Mouse (Mus musculus): ENCODE results near the gene Prl8a6. TPM values are rescaled to one million over a fixed set of nuclear protein-coding genes. Genes with fewer than 3 reads are reported as not detected.
A peak's percentile ranks its signal among the peaks of the same experiment; 100 is the strongest.

Gene Prl8a6
- 0.17 TPM in 1 of 2 replicates, not detected in the other for polyA plus RNA-seq (2012; rRNA removed)

DNA sequence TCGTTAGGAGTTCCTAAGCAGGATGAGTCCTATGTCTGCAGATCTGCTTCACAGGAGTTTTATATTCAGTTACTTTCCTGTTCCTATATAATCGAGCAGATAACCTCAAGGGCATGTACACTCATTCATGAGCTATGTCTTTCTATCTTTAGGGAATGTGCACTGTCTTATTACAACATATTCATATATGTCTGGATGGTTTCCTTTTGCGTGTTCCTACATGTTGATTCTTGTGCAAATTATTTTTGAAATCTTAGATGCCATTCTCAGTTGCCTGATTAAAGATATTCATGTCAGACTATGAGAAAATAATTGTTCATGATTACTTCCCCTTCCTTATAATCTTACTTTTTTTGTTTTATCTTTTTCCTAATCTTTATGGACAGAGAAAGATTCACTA is at the start of gene Prl8a6:
Gene Prl8a6, minus strand, starts transcription at position 101 of the 400 bp plus-strand sequence.
- no peak for DNase-seq (ENCODE audit: extremely low spot score in 1 of 2, low spot score in 1 of 2)

- DNase-seq (ENCODE audit: extremely low spot score in 1 of 2, low spot score in 1 of 2), result peak in 1 of 2 experiments; percentile 4
Observed at GRCm38 (mm10) chr13:27433159-27433558, 5.3 kb downstream of the Prl8a6 start.

GRCm38 (mm10) chr13:27413640-27414039 is 24.8 kb downstream of the Prl8a6 start:
- no peak for DNase-seq (ENCODE audit: extremely low spot score in 1 of 2, low spot score in 1 of 2)

- peak in 1 of 2 experiments; percentile 1 for DNase-seq (ENCODE audit: extremely low spot score in 1 of 2, low spot score in 1 of 2)
Observed at GRCm38 (mm10) chr13:27399061-27399724, 39.3 kb downstream of the Prl8a6 start.

DNA sequence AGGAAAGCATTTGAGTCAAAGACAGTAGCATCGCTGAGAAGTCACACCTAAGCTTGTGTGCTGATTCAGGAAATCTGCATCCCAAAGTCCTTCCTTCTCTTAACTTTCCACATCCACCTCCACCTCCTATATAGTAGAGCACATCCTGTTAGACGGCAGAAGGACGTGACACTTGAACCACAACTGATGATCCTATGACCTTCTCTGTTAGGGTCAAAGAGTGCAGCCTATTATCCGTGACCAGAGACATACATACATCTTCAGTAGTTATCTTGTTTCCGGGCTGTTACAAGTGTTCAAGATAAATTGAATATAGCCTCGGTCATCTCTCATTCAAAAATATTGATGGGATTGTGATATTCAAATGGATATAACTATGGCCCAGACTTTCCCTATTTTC is 47.7 kb downstream of the Prl8a6 start, which contains the start of gene Prl2b1:
Gene Prl2b1, minus strand, starts transcription at position 101 of the 400 bp plus-strand sequence.
- no peak for DNase-seq (ENCODE audit: extremely low spot score in 1 of 2, low spot score in 1 of 2)

Other genes starting within 250 kb of the Prl8a6 start
- gene Prl3c1, start 242.0 kb downstream of the Prl8a6 start, polyA plus RNA-seq (2012; rRNA removed), result not detected in 2 replicates
- gene Prl3b1, start 196.8 kb downstream of the Prl8a6 start, polyA plus RNA-seq (2012; rRNA removed), result 25.7 and 68.4 TPM in 2 replicates
- not detected in 2 replicates for gene Prl3a1, start 179.3 kb downstream of the Prl8a6 start, polyA plus RNA-seq (2012; rRNA removed)
- 0.28 and 0.63 TPM in 2 replicates for gene Prl6a1, start 126.1 kb downstream of the Prl8a6 start, polyA plus RNA-seq (2012; rRNA removed)
- gene Prl8a2, start 93.0 kb downstream of the Prl8a6 start, polyA plus RNA-seq (2012; rRNA removed), result 1.9 and 6.0 TPM in 2 replicates
- gene Prl2b1, start 47.8 kb downstream of the Prl8a6 start, polyA plus RNA-seq (2012; rRNA removed), result 4.4 and 12.1 TPM in 2 replicates
- 0.12 and 0.59 TPM in 2 replicates for gene Prl8a8, start 74.5 kb upstream of the Prl8a6 start, polyA plus RNA-seq (2012; rRNA removed)
- 2.8 and 6.9 TPM in 2 replicates for gene Prl8a9, start 125.9 kb upstream of the Prl8a6 start, polyA plus RNA-seq (2012; rRNA removed)
- gene Prl8a1, start 143.5 kb upstream of the Prl8a6 start, polyA plus RNA-seq (2012; rRNA removed), result 0.25 TPM in 1 of 2 replicates, not detected in the other
- 0.36 and 0.46 TPM in 2 replicates for gene Prl7b1, start 171.9 kb upstream of the Prl8a6 start, polyA plus RNA-seq (2012; rRNA removed)
- gene Prl7a1, start 203.8 kb upstream of the Prl8a6 start, polyA plus RNA-seq (2012; rRNA removed), result 1.7 and 6.3 TPM in 2 replicates
- gene Prl7a2, start 229.3 kb upstream of the Prl8a6 start, polyA plus RNA-seq (2012; rRNA removed), result 1.1 and 3.6 TPM in 2 replicates

Data from frontal cortex, adult 2 months (tissue).